Mouse (Mus musculus) ES-Bruce4 (cell line): Measurements from ENCODE around the gene Rps6kb2. TPM values are rescaled to one million over a fixed set of nuclear protein-coding genes. Genes with fewer than 3 reads are reported as not detected.

Experiments used
- H3K27ac ChIP-seq: 2 replicates; pipeline ENCODE4 v1.5.1; 2012; ENCODE audit warnings: low read length, inconsistent platforms; ENCODE audit not compliant: insufficient read depth
- H3K27me3 ChIP-seq: 2 replicates; pipeline ENCODE4 v1.6.1; 2012; ENCODE audit warnings: mild to moderate bottlenecking, low read length, inconsistent platforms; ENCODE audit not compliant: control insufficient read depth, poor library complexity, insufficient read depth, severe bottlenecking
- H3K36me3 ChIP-seq: 2 replicates; pipeline ENCODE4 v1.6.1; 2012; ENCODE audit warnings: inconsistent platforms, mild to moderate bottlenecking, low read length, moderate library complexity; ENCODE audit not compliant: control insufficient read depth, poor library complexity, insufficient read depth, severe bottlenecking
- H3K4me1 ChIP-seq: one replicate; pipeline ENCODE4 v1.8.1; 2011; ENCODE audit warnings: low read length; ENCODE audit not compliant: control insufficient read depth, insufficient read depth
- H3K4me3 ChIP-seq: 2 replicates; pipeline ENCODE4 v1.5.1; 2011; ENCODE audit warnings: low read depth, mild to moderate bottlenecking, low read length
- H3K9ac ChIP-seq: 2 replicates; pipeline ENCODE4 v1.6.1; 2012; ENCODE audit warnings: low read depth, mild to moderate bottlenecking, inconsistent platforms; ENCODE audit not compliant: poor library complexity, severe bottlenecking
- H3K9me3 ChIP-seq: replicated peaks from 2 replicates; pipeline ENCODE4 v1.6.1; 2012; ENCODE audit warnings: mild to moderate bottlenecking, low read length, inconsistent platforms; ENCODE audit not compliant: control insufficient read depth, poor library complexity, insufficient read depth, severe bottlenecking
- CTCF ChIP-seq: IDR thresholded peaks from one replicate; pipeline ENCODE4 v1.8.1; 2011; ENCODE audit warnings: low read depth, low read length
- EP300 ChIP-seq: IDR thresholded peaks from 2 replicates; pipeline ENCODE4 v1.6.1; 2011; ENCODE audit warnings: low read depth, low read length; ENCODE audit not compliant: insufficient read depth
- POLR2A ChIP-seq: IDR thresholded peaks from one replicate; pipeline ENCODE4 v1.8.1; 2011; ENCODE audit warnings: low read length; ENCODE audit not compliant: insufficient read depth
- polyA plus RNA-seq: library from polyadenylated mRNA; stranded (reverse); fragments of >200 nt; gene quantifications from 2 replicates; pipeline ENCODE4 v1.2.4, GENCODE M21; 2011; ENCODE audit warnings: low read depth; ENCODE audit not compliant: missing spikeins, insufficient read depth, insufficient read length

The Rps6kb2 gene
- polyA plus RNA-seq, 1 experiment = 27.3 TPM

DNA sequence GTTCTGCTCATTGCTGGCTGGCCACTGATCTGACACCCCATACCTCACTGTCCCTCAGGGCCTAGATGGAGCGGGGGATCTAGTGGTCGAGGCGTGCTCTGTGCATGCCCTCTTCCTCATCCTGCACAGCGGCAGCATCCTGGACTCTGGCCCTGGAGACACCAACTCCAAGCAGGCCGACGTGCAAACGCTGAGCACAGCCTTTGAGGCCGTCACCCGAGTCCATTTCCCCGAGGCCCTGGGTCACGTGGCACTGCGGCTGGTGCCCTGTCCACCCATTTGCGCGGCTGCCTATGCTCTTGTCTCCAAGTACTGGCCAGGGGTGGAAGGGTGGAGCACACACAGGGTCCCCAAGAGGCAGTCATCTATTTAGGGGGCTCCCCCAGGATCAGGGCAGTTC, 56.5 kb downstream of the Rps6kb2 start:
- Histone ChIP-seq H3K4me1 (no peaks in the 10 kb centered on the region), H3K27ac (no peak overlapping the region), H3K9ac (no peak overlapping the region), H3K4me3 (no peak overlapping the region), H3K27me3 (no peaks in the 10 kb centered on the region), H3K9me3 (no peaks in the 10 kb centered on the region), H3K36me3 (no peaks in the 10 kb centered on the region)
- TF ChIP-seq POLR2A = no peak
- no peak for TF ChIP-seq EP300
- TF ChIP-seq CTCF = no peak

DNA sequence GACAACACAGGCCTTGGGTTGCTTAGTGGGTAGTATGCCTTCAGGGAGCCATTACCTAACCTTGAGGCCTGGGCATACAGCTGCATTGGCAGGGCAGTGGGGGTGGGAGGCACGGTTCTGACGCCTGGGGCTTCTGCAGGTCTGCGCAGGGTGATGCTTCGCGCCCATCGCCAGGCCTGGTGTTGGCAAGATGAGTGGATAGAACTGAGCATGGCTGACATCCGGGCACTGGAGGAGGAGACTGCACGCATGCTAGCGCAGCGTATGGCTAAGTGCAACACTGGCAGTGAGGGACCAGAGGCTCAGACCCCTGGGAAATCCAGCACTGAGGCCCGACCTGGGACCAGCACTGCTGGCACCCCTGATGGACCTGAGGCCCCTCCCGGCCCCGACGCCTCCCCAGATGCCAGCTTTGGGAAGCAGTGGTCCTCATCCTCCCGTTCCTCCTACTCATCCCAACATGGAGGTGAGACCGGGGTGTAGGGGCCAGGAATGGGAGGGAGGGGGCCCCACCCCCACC, 58.4 kb downstream of the Rps6kb2 start:
- Histone ChIP-seq H3K4me1 (no peaks in the 10 kb centered on the region), H3K27me3 (no peaks in the 10 kb centered on the region), H3K36me3 (no peaks in the 10 kb centered on the region), H3K9ac (no peak overlapping the region), H3K4me3 (no peak overlapping the region), H3K27ac (no peak overlapping the region), H3K9me3 (no peaks in the 10 kb centered on the region)
- TF ChIP-seq CTCF (no peak), POLR2A (no peak), EP300 (no peak)

Other genes starting within 250 kb of the Rps6kb2 start
- 0.66 and 0.96 TPM in 2 replicates for gene Aldh3b1, start 233.5 kb downstream of the Rps6kb2 start, polyA plus RNA-seq
- 12.1 and 13.5 TPM in 2 replicates for gene Unc93b1, start 228.2 kb downstream of the Rps6kb2 start, polyA plus RNA-seq
- not detected in 2 replicates for gene Aldh3b3, start 204.7 kb downstream of the Rps6kb2 start, polyA plus RNA-seq
- 1.3 and 1.4 TPM in 2 replicates for gene Aldh3b2, start 191.0 kb downstream of the Rps6kb2 start, polyA plus RNA-seq
- gene Acy3, start 176.8 kb downstream of the Rps6kb2 start, polyA plus RNA-seq = 4.8 and 7.8 TPM in 2 replicates
- not detected in 2 replicates for gene Tbx10, start 170.6 kb downstream of the Rps6kb2 start, polyA plus RNA-seq
- gene Nudt8, start 162.8 kb downstream of the Rps6kb2 start, polyA plus RNA-seq = 17.3 and 20.8 TPM in 2 replicates
- 2.4 and 3.0 TPM in 2 replicates for gene Gm49405, start 162.7 kb downstream of the Rps6kb2 start, polyA plus RNA-seq
- gene Doc2g, start 160.0 kb downstream of the Rps6kb2 start, polyA plus RNA-seq = 2.9 and 3.6 TPM in 2 replicates
- gene Ndufv1, start 150.5 kb downstream of the Rps6kb2 start, polyA plus RNA-seq = 77.9 and 89.6 TPM in 2 replicates
- 119 and 155 TPM in 2 replicates for gene Gstp1, start 125.4 kb downstream of the Rps6kb2 start, polyA plus RNA-seq
- gene Gstp2, start 117.3 kb downstream of the Rps6kb2 start, polyA plus RNA-seq = 29.3 and 32.1 TPM in 2 replicates
- 0.91 and 2.3 TPM in 2 replicates for gene Gstp3, start 103.8 kb downstream of the Rps6kb2 start, polyA plus RNA-seq
- gene Cabp2, start 81.8 kb downstream of the Rps6kb2 start, polyA plus RNA-seq = not detected in 2 replicates
- gene Cdk2ap2, start 66.2 kb downstream of the Rps6kb2 start, polyA plus RNA-seq = 26.9 and 32.5 TPM in 2 replicates
- 9.8 and 11.2 TPM in 2 replicates for gene Pitpnm1, start 63.4 kb downstream of the Rps6kb2 start, polyA plus RNA-seq
- 43.8 and 51.3 TPM in 2 replicates for gene Aip, start 37.5 kb downstream of the Rps6kb2 start, polyA plus RNA-seq
- not detected in 2 replicates for gene Gpr152, start 23.6 kb downstream of the Rps6kb2 start, polyA plus RNA-seq
- gene Cabp4, start 19.3 kb downstream of the Rps6kb2 start, polyA plus RNA-seq = not detected in 2 replicates
- gene Coro1b, start 14.7 kb downstream of the Rps6kb2 start, polyA plus RNA-seq = 82.4 and 88.1 TPM in 2 replicates
- not detected in 2 replicates for gene Ptprcap, start 9.8 kb downstream of the Rps6kb2 start, polyA plus RNA-seq
- gene Carns1, start 12.1 kb upstream of the Rps6kb2 start, polyA plus RNA-seq = 1.7 and 2.1 TPM in 2 replicates
- gene Tbc1d10c, start 27.9 kb upstream of the Rps6kb2 start, polyA plus RNA-seq = 1.2 TPM in 2 replicates
- 295 and 298 TPM in 2 replicates for gene Ppp1ca, start 28.7 kb upstream of the Rps6kb2 start, polyA plus RNA-seq
- gene Rad9a, start 38.3 kb upstream of the Rps6kb2 start, polyA plus RNA-seq = 42.3 and 48.2 TPM in 2 replicates
- gene Clcf1, start 50.9 kb upstream of the Rps6kb2 start, polyA plus RNA-seq = 1.5 and 1.8 TPM in 2 replicates
- not detected in 2 replicates for gene AC109138.7, start 51.0 kb upstream of the Rps6kb2 start, polyA plus RNA-seq
- gene Pold4, start 68.5 kb upstream of the Rps6kb2 start, polyA plus RNA-seq = 21.9 and 26.7 TPM in 2 replicates
- 8.5 and 9.2 TPM in 2 replicates for gene Ssh3, start 105.8 kb upstream of the Rps6kb2 start, polyA plus RNA-seq
- gene Ankrd13d, start 119.8 kb upstream of the Rps6kb2 start, polyA plus RNA-seq = 4.9 and 6.5 TPM in 2 replicates
- gene Grk2, start 142.9 kb upstream of the Rps6kb2 start, polyA plus RNA-seq = 40.2 and 46.4 TPM in 2 replicates
- gene Kdm2a, start 234.9 kb upstream of the Rps6kb2 start, polyA plus RNA-seq = 68.0 and 78.4 TPM in 2 replicates